Mouse (Mus musculus) heart, embryonic 11.5 days (tissue): ENCODE data around the gene Pygo2. TPM values are rescaled to one million over a fixed set of nuclear protein-coding genes. Genes with fewer than 3 reads are reported as not detected.

Experiments
- ATAC-seq: fragments of 200-750 bp; cut with Nextera tagmentation; replicated peaks from 2 replicates; pipeline ENCODE4 v1.8.0; 2017; ENCODE audit warnings: moderate library complexity; ENCODE audit not compliant: insufficient number of reproducible peaks, low FRiP score, low TSS enrichment
- H3K27ac ChIP-seq: fragments of 300-500 bp; sonication (generic); 2 replicates; pipeline ENCODE4 v1.5.1; 2014; ENCODE audit warnings: mild to moderate bottlenecking, low read depth, low read length
- H3K27me3 ChIP-seq: fragments of 300-500 bp; sonication (generic); 2 replicates; pipeline ENCODE4 v1.6.1; 2014; ENCODE audit warnings: mild to moderate bottlenecking, low read length, mixed read lengths; ENCODE audit not compliant: control insufficient read depth, insufficient read depth
- H3K36me3 ChIP-seq: fragments of 300-500 bp; sonication (generic); 2 replicates; pipeline ENCODE4 v1.6.1; 2014; ENCODE audit warnings: mild to moderate bottlenecking, low read length, moderate library complexity, mixed read lengths; ENCODE audit not compliant: control insufficient read depth, insufficient read depth
- H3K4me1 ChIP-seq: fragments of 300-500 bp; sonication (generic); 2 replicates; pipeline ENCODE4 v1.6.1; 2014; ENCODE audit warnings: low read length; ENCODE audit not compliant: control insufficient read depth, insufficient read depth
- H3K4me2 ChIP-seq: fragments of 300-500 bp; sonication (generic); 2 replicates; pipeline ENCODE4 v1.6.1; 2014; ENCODE audit warnings: mild to moderate bottlenecking, moderate library complexity
- H3K4me3 ChIP-seq: fragments of 300-500 bp; sonication (generic); 2 replicates; pipeline ENCODE4 v1.5.1; 2014; ENCODE audit warnings: low read depth, low read length
- H3K9ac ChIP-seq: fragments of 300-500 bp; sonication (generic); 2 replicates; pipeline ENCODE4 v1.6.1; 2014; ENCODE audit warnings: mild to moderate bottlenecking, low read depth, low read length, moderate library complexity
- H3K9me3 ChIP-seq: fragments of 300-500 bp; sonication (generic); replicated peaks from 2 replicates; pipeline ENCODE4 v1.6.1; 2016; ENCODE audit warnings: low read length; ENCODE audit not compliant: control insufficient read depth
- WGBS: fragments of 180-500 bp; shearing (Covaris S2); extraction: QIAGEN DNeasy Blood & Tissue Kit; methylation state at CpG from one replicate; pipeline ENCODE4 v1.1.7; 2014; ENCODE audit not compliant: insufficient replicate concordance; 5-methylcytosine and 5-hydroxymethylcytosine counted together
- polyA plus RNA-seq: library from polyadenylated mRNA; unstranded; fragments of >200 nt; fragmentation: Nextera tagmentation; extraction: Ambion mirVana; gene quantifications from 2 replicates; pipeline ENCODE4 v1.2.1, GENCODE M21; 2014

Pygo2 gene
- polyA plus RNA-seq, 1 experiment from 2014 or later = 31.1 TPM

- Histone ChIP-seq H3K4me1 (no peaks in the 10 kb centered on the region), H3K4me2 (no peak overlapping the region), H3K9me3 (no peaks in the 10 kb centered on the region), H3K27ac (no peak overlapping the region), H3K4me3 (no peak overlapping the region), H3K27me3 (no peaks in the 10 kb centered on the region), H3K9ac (no peak overlapping the region), H3K36me3 (peaks cover 4% of the 10 kb centered on the region; the same call in 1 of the 2 replicates)
- ATAC-seq = no peak
- WGBS = 68% methylated on average over 7 of the region's 7 CpGs
Observed at GRCm38 (mm10) chr3:89472280-89472679, 42.3 kb downstream of the Pygo2 start.

DNA sequence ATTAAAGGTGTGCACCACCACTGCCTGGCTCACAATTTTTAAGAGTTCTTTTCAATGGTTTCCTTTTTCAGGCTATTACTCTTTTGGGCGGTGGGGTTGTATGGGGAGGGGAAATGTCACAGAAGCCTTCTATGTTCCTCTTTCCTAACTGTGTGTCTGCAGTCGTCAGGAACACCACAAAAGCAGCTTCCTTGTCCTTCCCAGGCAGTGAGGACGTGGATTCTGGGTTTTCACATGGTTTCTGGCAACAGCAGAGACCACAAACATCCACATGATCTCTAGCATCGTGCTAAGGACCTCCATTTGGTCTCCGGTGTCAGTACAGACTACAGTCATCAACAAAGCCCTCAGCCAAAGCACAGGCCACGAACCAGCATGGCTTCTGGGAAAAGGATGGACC is 43.8 kb downstream of the Pygo2 start:
- Histone ChIP-seq H3K4me3 (no peak overlapping the region), H3K4me1 (no peaks in the 10 kb centered on the region), H3K4me2 (no peak overlapping the region), H3K27me3 (no peaks in the 10 kb centered on the region), H3K27ac (no peak overlapping the region), H3K36me3 (no peaks in the 10 kb centered on the region), H3K9me3 (no peaks in the 10 kb centered on the region), H3K9ac (no peak overlapping the region)
- ATAC-seq = no peak
- 69% methylated on average over 6 of the region's 6 CpGs for WGBS

DNA sequence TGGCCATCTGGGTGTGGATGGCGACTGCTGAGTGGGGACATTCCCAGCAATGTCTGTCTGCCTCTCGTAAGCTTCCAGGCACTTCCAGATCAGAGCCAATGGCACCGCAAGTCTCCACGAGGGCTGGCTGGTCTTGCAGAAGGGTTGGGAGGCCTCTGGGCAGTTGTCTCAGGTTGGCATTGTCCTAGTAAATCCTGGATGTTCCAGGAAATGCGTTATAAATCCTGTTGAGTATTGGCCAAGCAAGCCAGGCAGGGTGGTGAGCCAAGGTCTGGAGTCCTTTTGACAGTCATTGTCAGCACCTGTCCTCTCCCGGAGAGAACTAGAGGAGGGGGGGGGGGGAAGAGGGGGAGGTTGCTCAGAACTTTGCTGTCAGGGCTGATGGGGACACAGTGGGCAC is 49.0 kb downstream of the Pygo2 start:
- WGBS = 68% methylated on average over 6 of the region's 6 CpGs

GRCm38 (mm10) chr3:89481488-89481887 is 51.5 kb downstream of the Pygo2 start:
- ATAC-seq = no peak
- no peak overlapping the region for H3K4me2 ChIP-seq
- 45% methylated on average over 2 of the region's 2 CpGs for WGBS
- H3K36me3 ChIP-seq = no peaks in the 10 kb centered on the region
- no peak overlapping the region for H3K27ac ChIP-seq
- 0 out of 2 replicates have a peak, but pooled peaks cover 2% of the 10 kb centered on the region for H3K27me3 ChIP-seq
- H3K9me3 ChIP-seq = no peaks in the 10 kb centered on the region
- no peak overlapping the region for H3K4me3 ChIP-seq
- no peaks in the 10 kb centered on the region for H3K4me1 ChIP-seq
- no peak overlapping the region for H3K9ac ChIP-seq

More for the DNA sequence above, 49.0 kb downstream of the Pygo2 start:
- Histone ChIP-seq H3K27me3 (0 out of 2 replicates have a peak, but pooled peaks cover 2% of the 10 kb centered on the region), H3K9me3 (no peaks in the 10 kb centered on the region), H3K27ac (no peak overlapping the region), H3K9ac (no peak overlapping the region), H3K4me2 (no peak overlapping the region), H3K4me3 (no peak overlapping the region), H3K36me3 (no peaks in the 10 kb centered on the region), H3K4me1 (no peaks in the 10 kb centered on the region)
- no peak for ATAC-seq

- H3K9ac ChIP-seq = no peak overlapping the region
- ATAC-seq = no peak
- 0 out of 2 replicates have a peak, but pooled peaks cover 2% of the 10 kb centered on the region for H3K27me3 ChIP-seq
- WGBS = 90% methylated on average over 5 of the region's 5 CpGs
- H3K4me3 ChIP-seq = no peak overlapping the region
- no peaks in the 10 kb centered on the region for H3K9me3 ChIP-seq
- H3K36me3 ChIP-seq = no peaks in the 10 kb centered on the region
- no peak overlapping the region for H3K4me2 ChIP-seq
- H3K4me1 ChIP-seq = no peaks in the 10 kb centered on the region
- H3K27ac ChIP-seq = no peak overlapping the region
Observed at GRCm38 (mm10) chr3:89482249-89482648, 52.2 kb downstream of the Pygo2 start.

Other genes with a start within 250 kb of the Pygo2 start
- gene Fam189b, start 247.1 kb upstream of the Pygo2 start, polyA plus RNA-seq = 11.9 and 13.7 TPM in 2 replicates
- gene Gba, start 227.3 kb upstream of the Pygo2 start, polyA plus RNA-seq = 33.3 and 39.9 TPM in 2 replicates
- gene Thbs3, start 215.0 kb upstream of the Pygo2 start, polyA plus RNA-seq = 6.9 and 12.4 TPM in 2 replicates
- 144 and 145 TPM in 2 replicates for gene Mtx1, start 203.1 kb upstream of the Pygo2 start, polyA plus RNA-seq
- 0.21 and 0.53 TPM in 2 replicates for gene Muc1, start 201.2 kb upstream of the Pygo2 start, polyA plus RNA-seq
- gene Krtcap2, start 184.2 kb upstream of the Pygo2 start, polyA plus RNA-seq = 248 and 274 TPM in 2 replicates
- 0.56 and 1.1 TPM in 2 replicates for gene Trim46, start 183.9 kb upstream of the Pygo2 start, polyA plus RNA-seq
- gene Dpm3, start 170.9 kb upstream of the Pygo2 start, polyA plus RNA-seq = 83.1 and 94.1 TPM in 2 replicates
- gene Slc50a1, start 159.6 kb upstream of the Pygo2 start, polyA plus RNA-seq = 37.5 and 40.9 TPM in 2 replicates
- 29.9 and 33.0 TPM in 2 replicates for gene Efna1, start 149.1 kb upstream of the Pygo2 start, polyA plus RNA-seq
- gene Efna3, start 107.2 kb upstream of the Pygo2 start, polyA plus RNA-seq = 1.9 TPM in 2 replicates
- 9.3 and 10.2 TPM in 2 replicates for gene Efna4, start 92.2 kb upstream of the Pygo2 start, polyA plus RNA-seq
- gene Adam15, start 80.2 kb upstream of the Pygo2 start, polyA plus RNA-seq = 23.3 and 25.9 TPM in 2 replicates
- gene Dcst2, start 68.2 kb upstream of the Pygo2 start, polyA plus RNA-seq = 0.07 TPM in 1 of 2 replicates, not detected in the other
- 0.17 and 0.21 TPM in 2 replicates for gene Dcst1, start 65.0 kb upstream of the Pygo2 start, polyA plus RNA-seq
- 1.2 and 2.2 TPM in 2 replicates for gene Zbtb7b, start 35.4 kb upstream of the Pygo2 start, polyA plus RNA-seq
- gene Lenep, start 27.4 kb upstream of the Pygo2 start, polyA plus RNA-seq = not detected in 2 replicates
- gene Flad1, start 18.3 kb upstream of the Pygo2 start, polyA plus RNA-seq = 33.7 and 34.2 TPM in 2 replicates
- gene Cks1b, start 11.8 kb upstream of the Pygo2 start, polyA plus RNA-seq = 399 and 411 TPM in 2 replicates
- 42.3 and 51.5 TPM in 2 replicates for gene Shc1, start 11.8 kb upstream of the Pygo2 start, polyA plus RNA-seq
- gene Pbxip1, start 6.5 kb downstream of the Pygo2 start, polyA plus RNA-seq = 28.6 and 35.9 TPM in 2 replicates
- 50.4 and 57.2 TPM in 2 replicates for gene Pmvk, start 24.3 kb downstream of the Pygo2 start, polyA plus RNA-seq
- 0.73 and 0.99 TPM in 2 replicates for gene Kcnn3, start 90.0 kb downstream of the Pygo2 start, polyA plus RNA-seq